Mouse (Mus musculus) testis, adult 2 months (tissue): ENCODE data around the gene Rgs6.

Experiments
- CTCF ChIP-seq: fragments of 200-500 bp; IDR thresholded peaks from 2 replicates; pipeline ENCODE4 v1.5.1; 2012; ENCODE audit warnings: low read depth, mild to moderate bottlenecking, inconsistent platforms, low read length, moderate library complexity; ENCODE audit not compliant: control insufficient read depth, insufficient read depth, insufficient replicate concordance
- POLR2A ChIP-seq: fragments of 200-500 bp; IDR thresholded peaks from 2 replicates; pipeline ENCODE4 v1.6.1; 2012; ENCODE audit warnings: low read depth, mild to moderate bottlenecking, inconsistent platforms, low read length, moderate library complexity; ENCODE audit not compliant: control insufficient read depth

DNA sequence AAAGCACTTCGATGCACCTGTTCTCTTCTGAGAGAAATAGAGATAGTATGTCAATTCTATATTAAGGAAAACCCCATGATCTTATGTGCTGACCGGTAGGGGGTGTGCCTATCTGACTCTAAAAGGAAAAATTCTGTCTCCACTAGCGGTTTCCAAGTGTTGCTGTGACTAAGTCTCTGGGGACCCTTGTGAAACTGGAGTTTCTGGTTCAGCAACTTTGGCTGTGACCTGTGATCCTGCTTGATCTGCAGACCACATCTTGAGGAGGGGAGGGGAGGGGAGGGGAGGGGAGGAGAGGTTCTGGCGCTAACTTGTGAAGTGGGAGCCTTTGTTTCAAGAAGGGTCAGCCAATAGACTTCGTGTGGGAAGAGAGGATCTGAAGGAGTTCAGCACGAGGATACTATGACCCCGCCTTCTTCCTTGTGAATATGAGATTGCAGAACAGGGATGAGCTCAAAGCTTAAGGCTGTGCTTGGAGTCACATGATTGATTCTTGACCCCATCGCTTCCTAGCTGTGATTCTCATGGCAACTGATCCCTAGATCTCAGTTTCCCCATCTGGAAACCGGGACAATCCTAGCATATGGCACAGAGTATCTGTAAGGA is 517.5 kb downstream of the Rgs6 start:
- TF ChIP-seq CTCF = no peak
- TF ChIP-seq POLR2A = no peak
